Mouse (Mus musculus) lung, adult 2 months (tissue): ENCODE results near the gene Bmp7.

ENCODE experiments used
- CTCF ChIP-seq: fragments of 200-500 bp; IDR thresholded peaks from 2 replicates; pipeline ENCODE4 v1.5.1; 2011; ENCODE audit warnings: mild to moderate bottlenecking, low read length, control low read depth; ENCODE audit not compliant: insufficient read depth
- POLR2A ChIP-seq: fragments of 200-500 bp; IDR thresholded peaks from 2 replicates; pipeline ENCODE4 v1.6.1; 2011; ENCODE audit warnings: low read depth, mild to moderate bottlenecking, control low read depth, low read length, borderline replicate concordance; ENCODE audit errors: extremely low read depth

DNA sequence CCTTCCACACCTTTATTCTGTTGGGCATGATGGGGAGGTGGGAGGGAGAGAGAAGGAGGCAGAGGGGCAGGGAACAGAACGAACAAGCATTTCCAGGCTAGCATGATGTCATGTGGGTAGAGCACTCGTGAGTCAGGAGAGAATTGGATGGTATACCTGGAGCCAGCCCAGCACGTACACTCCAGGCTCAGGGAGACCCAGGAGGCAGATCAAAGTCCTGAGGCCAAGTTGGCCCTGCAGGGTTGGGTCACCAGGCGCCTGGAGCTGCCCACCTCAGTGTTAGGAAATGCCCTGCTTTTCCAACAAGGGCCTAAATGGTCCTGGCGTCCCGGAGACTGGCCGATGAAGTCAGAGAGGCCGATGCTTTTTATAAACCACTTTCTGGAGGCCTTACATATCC lies 36.6 kb downstream of the Bmp7 start:
- TF ChIP-seq CTCF (no peak), POLR2A (no peak)
